Mouse (Mus musculus): Measurements from ENCODE around the gene Imp4. TPM values are rescaled to one million over a fixed set of nuclear protein-coding genes. Genes with fewer than 3 reads are reported as not detected.
A peak's percentile ranks its signal among the peaks of the same experiment; 100 is the strongest.

Imp4 gene
- polyA plus RNA-seq (2011; ENCODE audit: insufficient read depth, insufficient read length, low replicate concordance, missing spikeins) = 10.4 and 14.5 TPM in 2 replicates

DNA sequence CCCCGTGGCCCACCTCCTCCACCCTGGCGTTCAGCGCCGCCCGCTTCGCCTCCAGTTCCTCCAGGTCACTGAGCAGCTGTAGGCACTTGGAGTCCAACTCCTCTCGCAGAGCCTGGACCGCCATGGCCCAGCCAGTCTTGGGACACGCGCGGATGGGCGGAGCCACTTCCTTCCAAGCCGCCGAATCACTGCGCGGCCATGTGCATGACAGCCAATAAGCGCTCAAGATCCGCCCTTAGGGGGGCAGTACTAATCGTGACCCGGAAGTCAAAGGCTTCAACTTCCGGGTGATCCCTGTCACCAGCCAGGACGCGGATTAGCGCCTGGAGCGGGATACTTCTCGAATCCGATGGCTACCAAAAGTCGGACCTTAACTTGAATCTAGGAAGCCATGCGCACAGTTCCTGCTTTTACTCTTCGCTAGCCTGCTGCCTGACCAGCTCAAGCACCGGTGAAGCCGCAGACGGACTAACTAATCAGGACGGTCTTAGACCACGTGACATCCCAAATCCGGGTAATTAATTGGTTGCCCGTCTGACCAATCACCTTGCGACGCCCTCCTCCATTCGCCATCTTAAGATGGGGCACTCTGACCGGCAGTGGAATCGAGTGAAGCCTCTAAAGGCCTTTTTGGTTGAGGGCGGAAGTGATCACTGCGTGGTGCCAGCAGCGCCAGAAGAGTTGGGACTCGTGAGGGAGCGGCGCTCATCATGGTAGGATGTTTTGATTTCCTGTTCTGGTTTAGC lies at the start of gene Imp4, which contains the start of gene Ccdc115:
Gene Imp4, plus strand, starts transcription at position 637 of the 746 bp plus-strand sequence.
Gene Ccdc115, minus strand, starts transcription at position 458 of the 746 bp plus-strand sequence.
- no peaks in the 10 kb centered on the region for H3K4me1 ChIP-seq (ENCODE audit: control insufficient read depth, insufficient read depth, low read length)
- TF ChIP-seq CTCF (IDR thresholded peaks at IDR 0.05; ENCODE audit: control insufficient read depth, insufficient read depth, low read length) (no peak), POLR2A (IDR thresholded peaks at IDR 0.05; ENCODE audit: borderline replicate concordance, control insufficient read depth, low read depth, low read length) (peak; percentile 89; the same call in 1 of the 2 replicates)
- peak within 1 kb of the TSS; percentile 84 for H3K4me3 ChIP-seq (replicated peaks; ENCODE audit: control insufficient read depth, low read depth, low read length)
- H3K27ac ChIP-seq (ENCODE audit: control insufficient read depth, insufficient read depth, low read depth, low read length, poor library complexity) = peak within 1 kb of the TSS; percentile 43
- under 1% methylated on average over 48 of the region's 48 CpGs for WGBS

DNA sequence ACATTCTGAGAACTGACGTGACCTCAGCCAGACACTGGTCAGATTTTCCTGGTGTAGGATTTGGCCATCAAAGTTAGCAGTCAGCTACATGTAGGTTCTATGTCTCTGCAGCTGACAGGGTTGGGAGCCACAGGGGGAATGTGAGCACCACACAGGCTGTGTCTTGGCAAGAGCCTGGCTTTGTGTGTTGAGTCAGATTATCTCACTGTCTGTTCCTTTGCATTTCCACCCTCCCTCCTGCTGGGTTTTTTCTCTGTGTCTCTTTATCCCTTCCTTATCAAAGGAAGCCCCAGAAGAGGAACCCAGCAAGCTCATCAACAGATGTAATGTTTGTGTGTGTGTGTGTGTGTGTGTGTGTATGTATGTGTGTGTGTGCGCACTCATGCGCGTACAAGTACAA lies 43.3 kb upstream of the Imp4 start:
- 94% methylated on average over 4 of the region's 4 CpGs for WGBS
- TF ChIP-seq POLR2A (IDR thresholded peaks at IDR 0.05; ENCODE audit: borderline replicate concordance, control insufficient read depth, low read depth, low read length) (no peak), CTCF (IDR thresholded peaks at IDR 0.05; ENCODE audit: control insufficient read depth, insufficient read depth, low read length) (no peak)
- Histone ChIP-seq H3K4me3 (replicated peaks; ENCODE audit: control insufficient read depth, low read depth, low read length) (no peak overlapping the region), H3K27ac (ENCODE audit: control insufficient read depth, insufficient read depth, low read depth, low read length, poor library complexity) (no peak overlapping the region), H3K4me1 (ENCODE audit: control insufficient read depth, insufficient read depth, low read length) (no peaks in the 10 kb centered on the region)

DNA sequence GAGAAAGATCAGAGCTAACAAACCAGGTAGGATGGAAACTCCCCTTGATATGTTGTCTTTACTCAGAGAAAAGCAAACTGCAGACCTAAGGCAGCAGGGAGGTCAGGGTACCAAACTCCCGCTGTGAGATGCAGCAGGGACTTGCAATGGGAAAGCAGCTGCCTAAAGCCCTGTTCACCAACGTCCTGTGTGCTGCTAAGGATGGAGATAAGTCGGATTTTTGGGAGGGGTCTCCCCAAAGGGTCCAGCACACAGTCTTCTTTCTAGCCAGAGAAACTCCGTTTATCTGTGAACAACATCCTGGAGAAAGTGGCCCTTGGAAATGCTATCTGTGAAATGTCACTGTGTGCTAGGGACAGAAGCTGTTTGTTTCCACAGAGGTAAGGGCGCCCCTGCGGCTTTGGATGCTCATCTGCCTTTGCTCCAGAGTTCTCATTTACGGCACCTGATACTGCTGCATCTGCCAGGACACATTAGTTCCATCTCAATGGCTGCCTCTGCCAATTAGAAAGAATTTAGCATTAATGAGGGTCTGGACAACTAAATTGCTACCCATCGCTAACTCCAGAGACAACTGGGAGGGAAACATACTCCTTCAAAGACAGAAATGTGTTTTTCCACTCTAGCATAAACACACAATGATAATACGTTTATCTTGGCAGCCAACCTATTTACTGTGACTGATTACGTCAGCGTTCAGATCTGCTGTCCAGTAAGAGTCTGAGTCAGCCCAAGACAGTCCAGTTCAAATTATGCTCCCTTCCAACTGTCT lies 40.3 kb upstream of the Imp4 start:
- WGBS = 70% methylated on average over 11 of the region's 11 CpGs
- TF ChIP-seq CTCF (IDR thresholded peaks at IDR 0.05; ENCODE audit: control insufficient read depth, insufficient read depth, low read length) = no peak
- TF ChIP-seq POLR2A (IDR thresholded peaks at IDR 0.05; ENCODE audit: borderline replicate concordance, control insufficient read depth, low read depth, low read length) = no peak
- no peak overlapping the region; the same call in 1 of the 2 replicates for H3K27ac ChIP-seq (ENCODE audit: control insufficient read depth, insufficient read depth, low read depth, low read length, poor library complexity)
- H3K4me1 ChIP-seq (ENCODE audit: control insufficient read depth, insufficient read depth, low read length) = no peaks in the 10 kb centered on the region
- H3K4me3 ChIP-seq (replicated peaks; ENCODE audit: control insufficient read depth, low read depth, low read length) = no peak overlapping the region

DNA sequence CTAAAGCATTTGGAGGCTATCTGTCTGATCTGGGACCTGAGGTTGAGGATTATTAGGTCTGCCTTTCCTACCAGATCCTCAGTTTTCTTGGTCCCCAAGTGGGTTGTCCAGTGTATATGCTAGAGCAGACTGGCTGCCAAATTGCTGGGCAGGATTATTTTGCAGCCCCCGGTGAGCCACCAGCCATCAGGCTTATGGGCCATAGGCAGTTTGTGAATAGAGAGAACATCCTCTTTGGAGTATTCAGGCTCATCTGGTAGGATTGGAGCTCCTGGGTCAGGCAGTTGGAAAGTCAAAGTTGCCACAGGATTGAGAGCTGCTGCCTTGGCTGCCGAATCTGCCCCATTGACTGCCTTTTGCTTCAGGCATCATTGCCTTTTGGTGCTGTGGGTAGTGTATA lies 11.2 kb upstream of the Imp4 start:
- Histone ChIP-seq H3K27ac (ENCODE audit: control insufficient read depth, insufficient read depth, low read depth, low read length, poor library complexity) (no peak overlapping the region), H3K4me1 (ENCODE audit: control insufficient read depth, insufficient read depth, low read length) (no peaks in the 10 kb centered on the region), H3K4me3 (replicated peaks; ENCODE audit: control insufficient read depth, low read depth, low read length) (no peak overlapping the region)
- WGBS = 90% methylated on average over 2 of the region's 2 CpGs
- TF ChIP-seq POLR2A (IDR thresholded peaks at IDR 0.05; ENCODE audit: borderline replicate concordance, control insufficient read depth, low read depth, low read length) = no peak
- no peak for TF ChIP-seq CTCF (IDR thresholded peaks at IDR 0.05; ENCODE audit: control insufficient read depth, insufficient read depth, low read length)

DNA sequence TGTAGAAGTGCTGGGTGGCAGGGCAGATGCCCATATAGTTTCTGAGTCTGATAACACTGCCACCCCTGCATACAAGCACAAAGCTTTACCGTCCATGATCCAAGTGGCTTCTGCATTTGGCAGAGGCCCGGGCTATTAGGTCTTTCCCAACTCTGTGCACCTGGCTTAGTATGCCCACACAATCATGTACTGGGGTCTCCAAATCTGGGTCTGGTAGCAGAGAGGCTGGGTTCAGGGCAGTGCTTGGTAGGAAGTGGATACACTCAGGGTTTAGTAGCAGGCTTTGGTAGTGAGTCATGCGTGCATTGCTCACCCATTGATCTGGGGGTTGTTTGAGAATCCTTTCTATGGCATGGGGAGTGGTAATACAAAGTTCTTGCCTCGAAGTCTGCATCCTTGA lies 10.4 kb upstream of the Imp4 start:
- Histone ChIP-seq H3K27ac (ENCODE audit: control insufficient read depth, insufficient read depth, low read depth, low read length, poor library complexity) (no peak overlapping the region), H3K4me1 (ENCODE audit: control insufficient read depth, insufficient read depth, low read length) (no peaks in the 10 kb centered on the region), H3K4me3 (replicated peaks; ENCODE audit: control insufficient read depth, low read depth, low read length) (no peak overlapping the region)
- 86% methylated on average over 4 of the region's 4 CpGs for WGBS
- no peak for TF ChIP-seq POLR2A (IDR thresholded peaks at IDR 0.05; ENCODE audit: borderline replicate concordance, control insufficient read depth, low read depth, low read length)
- no peak for TF ChIP-seq CTCF (IDR thresholded peaks at IDR 0.05; ENCODE audit: control insufficient read depth, insufficient read depth, low read length)

DNA sequence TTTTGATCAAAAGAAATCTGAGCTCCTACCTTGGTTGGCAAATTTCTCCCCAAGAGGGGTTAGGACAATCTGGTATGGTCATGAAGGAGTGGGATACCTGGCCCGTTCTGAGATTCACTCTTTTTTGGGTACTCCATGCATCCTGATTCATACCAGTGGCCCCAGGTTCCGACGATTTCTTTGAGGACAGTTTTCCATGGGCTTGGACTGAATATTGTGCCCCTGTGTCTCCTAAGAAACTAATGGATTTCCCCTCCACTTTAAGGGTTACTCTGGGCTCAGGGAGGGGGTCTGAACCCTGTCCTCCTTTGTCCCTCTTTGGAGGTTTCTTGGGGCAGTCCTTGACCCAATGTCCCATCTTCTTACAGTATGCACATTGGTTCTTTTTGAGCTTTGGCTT lies 8.7 kb upstream of the Imp4 start:
- Histone ChIP-seq H3K4me1 (ENCODE audit: control insufficient read depth, insufficient read depth, low read length) (no peaks in the 10 kb centered on the region), H3K4me3 (replicated peaks; ENCODE audit: control insufficient read depth, low read depth, low read length) (no peak overlapping the region), H3K27ac (ENCODE audit: control insufficient read depth, insufficient read depth, low read depth, low read length, poor library complexity) (no peak overlapping the region)
- 80% methylated on average over 3 of the region's 3 CpGs for WGBS
- no peak for TF ChIP-seq CTCF (IDR thresholded peaks at IDR 0.05; ENCODE audit: control insufficient read depth, insufficient read depth, low read length)
- no peak for TF ChIP-seq POLR2A (IDR thresholded peaks at IDR 0.05; ENCODE audit: borderline replicate concordance, control insufficient read depth, low read depth, low read length)

DNA sequence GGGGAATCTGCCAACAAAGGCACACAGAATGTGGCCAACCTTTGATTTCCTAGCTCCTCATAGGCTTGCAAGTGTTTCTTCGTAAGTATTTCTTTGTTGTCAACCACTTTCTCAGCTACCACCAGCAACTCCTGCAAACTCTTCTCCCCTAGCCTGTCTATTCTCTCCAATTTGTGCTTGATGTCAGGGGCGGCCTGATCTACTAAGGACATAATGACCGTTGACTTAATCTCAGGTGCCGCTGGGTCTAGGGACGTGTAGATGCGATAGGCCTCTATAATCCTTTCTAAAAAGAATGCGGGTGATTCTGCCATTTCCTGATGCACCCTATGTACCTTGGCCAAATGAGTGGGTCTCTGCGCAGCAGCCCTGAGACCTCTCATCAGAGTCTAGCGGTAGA lies 8.2 kb upstream of the Imp4 start:
- 93% methylated on average over 9 of the region's 9 CpGs for WGBS
- Histone ChIP-seq H3K4me1 (ENCODE audit: control insufficient read depth, insufficient read depth, low read length) (no peaks in the 10 kb centered on the region), H3K27ac (ENCODE audit: control insufficient read depth, insufficient read depth, low read depth, low read length, poor library complexity) (no peak overlapping the region), H3K4me3 (replicated peaks; ENCODE audit: control insufficient read depth, low read depth, low read length) (no peak overlapping the region)
- no peak for TF ChIP-seq CTCF (IDR thresholded peaks at IDR 0.05; ENCODE audit: control insufficient read depth, insufficient read depth, low read length)
- no peak for TF ChIP-seq POLR2A (IDR thresholded peaks at IDR 0.05; ENCODE audit: borderline replicate concordance, control insufficient read depth, low read depth, low read length)

DNA sequence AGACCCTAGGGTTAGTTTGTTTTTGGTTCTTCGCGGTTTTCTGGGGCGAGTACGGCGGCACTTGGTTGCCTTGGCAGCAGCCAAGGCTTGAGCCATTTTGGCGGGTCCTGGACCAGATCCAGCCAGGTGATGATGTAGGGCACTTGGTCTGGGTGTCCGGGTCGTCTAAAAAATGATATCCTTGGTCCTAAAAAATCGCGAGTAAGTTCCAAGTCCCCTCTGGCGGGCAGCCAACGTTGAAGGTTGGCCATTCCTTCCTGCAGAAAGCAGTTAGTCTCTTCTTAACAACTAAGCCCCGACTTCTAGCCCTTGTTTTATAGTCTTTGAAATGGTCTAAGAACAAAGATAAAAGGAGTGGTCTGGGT lies 7.3 kb upstream of the Imp4 start:
- no peak for TF ChIP-seq POLR2A (IDR thresholded peaks at IDR 0.05; ENCODE audit: borderline replicate concordance, control insufficient read depth, low read depth, low read length)
- TF ChIP-seq CTCF (IDR thresholded peaks at IDR 0.05; ENCODE audit: control insufficient read depth, insufficient read depth, low read length) = no peak
- H3K4me1 ChIP-seq (ENCODE audit: control insufficient read depth, insufficient read depth, low read length) = no peaks in the 10 kb centered on the region
- no peak overlapping the region for H3K27ac ChIP-seq (ENCODE audit: control insufficient read depth, insufficient read depth, low read depth, low read length, poor library complexity)
- no peak overlapping the region for H3K4me3 ChIP-seq (replicated peaks; ENCODE audit: control insufficient read depth, low read depth, low read length)
- 67% methylated on average over 13 of the region's 13 CpGs for WGBS
